Mouse (Mus musculus) spleen, adult 2 months (tissue): ENCODE measurements around the gene Wscd1.

Experiments
- CTCF ChIP-seq: fragments of 200-500 bp; IDR thresholded peaks from 2 replicates; pipeline ENCODE4 v1.5.1; 2011; ENCODE audit warnings: mild to moderate bottlenecking, inconsistent platforms; ENCODE audit not compliant: insufficient read depth, insufficient read length, insufficient replicate concordance; ENCODE audit errors: extremely low read depth
- POLR2A ChIP-seq: fragments of 200-500 bp; IDR thresholded peaks from 2 replicates; pipeline ENCODE4 v1.6.1; 2011; ENCODE audit warnings: low read depth, low read length, inconsistent platforms

DNA sequence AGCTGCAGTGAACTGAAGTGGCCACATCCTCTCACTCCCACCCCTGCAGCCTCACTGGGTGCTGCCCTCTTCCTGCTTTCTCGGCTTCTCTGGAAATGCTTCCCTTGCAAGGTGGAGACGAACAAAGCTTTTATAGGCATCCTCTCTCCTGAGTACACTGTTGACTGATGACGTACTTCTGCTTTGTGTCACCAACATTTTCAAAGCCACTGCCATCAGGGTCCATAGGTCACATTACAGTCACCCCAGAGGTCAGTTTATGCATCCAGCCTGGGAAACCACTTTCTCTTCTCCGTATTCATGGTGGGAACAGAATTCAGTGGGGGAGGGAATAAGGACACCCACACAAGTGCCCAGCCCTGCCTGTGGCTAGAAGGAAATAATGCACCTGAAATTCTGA lies 23.1 kb downstream of the Wscd1 start:
- no peak for TF ChIP-seq CTCF
- TF ChIP-seq POLR2A: no peak
